Mouse (Mus musculus): Measurements from ENCODE around the gene Cep83. TPM values are rescaled to one million over a fixed set of nuclear protein-coding genes. Genes with fewer than 3 reads are reported as not detected.
A peak's percentile ranks its signal among the peaks of the same experiment; 100 is the strongest.

Cep83 gene
- 24.1 and 24.5 TPM in 2 replicates for polyA plus RNA-seq (2014; fragmentation: Nextera tagmentation; extraction: Ambion mirVana)

- DNase-seq (ENCODE audit: low spot score) (peak; percentile 96), ATAC-seq (ENCODE audit: insufficient number of reproducible peaks, low FRiP score, low TSS enrichment, low read depth) (peak; percentile 96)
- WGBS: under 1% methylated on average over 79 of the region's 86 CpGs
- H3K9me3 ChIP-seq (ENCODE audit: control insufficient read depth, low read length): no peaks in the 10 kb centered on the region
- H3K36me3 ChIP-seq (ENCODE audit: control insufficient read depth, insufficient read depth, low read length): no peaks in the 10 kb centered on the region
- 0 out of 2 replicates have a peak, but pooled peaks cover 3% of the 10 kb centered on the region for H3K4me1 ChIP-seq (ENCODE audit: control insufficient read depth, insufficient read depth, low read length)
- peak within 1 kb of the TSS; percentile 74 for H3K4me2 ChIP-seq (ENCODE audit: low read depth, severe bottlenecking)
- peak within 1 kb of the TSS; percentile 85 for H3K4me3 ChIP-seq (ENCODE audit: low read depth, low read length)
- peak within 1 kb of the TSS; percentile 95 for H3K9ac ChIP-seq (ENCODE audit: low read length)
- no peaks in the 10 kb centered on the region for H3K27me3 ChIP-seq (ENCODE audit: control insufficient read depth, insufficient read depth, low read length)
- H3K27ac ChIP-seq (replicated peaks; ENCODE audit: low read depth, low read length): peak within 1 kb of the TSS; percentile 91
These were observed at the start of gene Cep83 for GRCm38 (mm10) chr10:94688420-94689175. TSS of gene Cep83 (plus strand) at chr10:94688654.

- Histone ChIP-seq H3K4me1 (ENCODE audit: control insufficient read depth, insufficient read depth, low read length) (no peaks in the 10 kb centered on the region), H3K9ac (ENCODE audit: low read length) (no peak overlapping the region), H3K27ac (replicated peaks; ENCODE audit: low read depth, low read length) (no peak overlapping the region), H3K4me3 (ENCODE audit: low read depth, low read length) (no peak overlapping the region), H3K36me3 (ENCODE audit: control insufficient read depth, insufficient read depth, low read length) (no peaks in the 10 kb centered on the region), H3K27me3 (ENCODE audit: control insufficient read depth, insufficient read depth, low read length) (no peaks in the 10 kb centered on the region), H3K9me3 (ENCODE audit: control insufficient read depth, low read length) (no peaks in the 10 kb centered on the region), H3K4me2 (ENCODE audit: low read depth, severe bottlenecking) (no peak overlapping the region)
- DNase-seq (ENCODE audit: low spot score): no peak
- 81% methylated on average over 5 of the region's 5 CpGs for WGBS
- no peak for ATAC-seq (ENCODE audit: insufficient number of reproducible peaks, low FRiP score, low TSS enrichment, low read depth)
These were observed 49.2 kb upstream of the Cep83 start for GRCm38 (mm10) chr10:94639281-94639680.

- Histone ChIP-seq H3K4me1 (ENCODE audit: control insufficient read depth, insufficient read depth, low read length) (no peaks in the 10 kb centered on the region), H3K9ac (ENCODE audit: low read length) (no peak overlapping the region), H3K27me3 (ENCODE audit: control insufficient read depth, insufficient read depth, low read length) (no peaks in the 10 kb centered on the region), H3K4me3 (ENCODE audit: low read depth, low read length) (no peak overlapping the region), H3K9me3 (ENCODE audit: control insufficient read depth, low read length) (no peaks in the 10 kb centered on the region), H3K4me2 (ENCODE audit: low read depth, severe bottlenecking) (no peak overlapping the region), H3K27ac (replicated peaks; ENCODE audit: low read depth, low read length) (no peak overlapping the region), H3K36me3 (ENCODE audit: control insufficient read depth, insufficient read depth, low read length) (no peaks in the 10 kb centered on the region)
- no peak for DNase-seq (ENCODE audit: low spot score)
- ATAC-seq (ENCODE audit: insufficient number of reproducible peaks, low FRiP score, low TSS enrichment, low read depth): no peak
- WGBS: 67% methylated on average over 5 of the region's 5 CpGs
These were observed 48.4 kb upstream of the Cep83 start for GRCm38 (mm10) chr10:94640067-94640466.

GRCm38 (mm10) chr10:94664036-94664435 lies 24.4 kb upstream of the Cep83 start:
- no peaks in the 10 kb centered on the region for H3K27me3 ChIP-seq (ENCODE audit: control insufficient read depth, insufficient read depth, low read length)
- no peaks in the 10 kb centered on the region for H3K4me1 ChIP-seq (ENCODE audit: control insufficient read depth, insufficient read depth, low read length)
- DNase-seq (ENCODE audit: low spot score): no peak
- no peak overlapping the region for H3K9ac ChIP-seq (ENCODE audit: low read length)
- H3K9me3 ChIP-seq (ENCODE audit: control insufficient read depth, low read length): no peaks in the 10 kb centered on the region
- no peak overlapping the region for H3K4me3 ChIP-seq (ENCODE audit: low read depth, low read length)
- H3K4me2 ChIP-seq (ENCODE audit: low read depth, severe bottlenecking): no peak overlapping the region
- no peak for ATAC-seq (ENCODE audit: insufficient number of reproducible peaks, low FRiP score, low TSS enrichment, low read depth)
- H3K27ac ChIP-seq (replicated peaks; ENCODE audit: low read depth, low read length): no peak overlapping the region
- H3K36me3 ChIP-seq (ENCODE audit: control insufficient read depth, insufficient read depth, low read length): no peaks in the 10 kb centered on the region
- WGBS: 80% methylated on average over 3 of the region's 3 CpGs

- Histone ChIP-seq H3K4me2 (ENCODE audit: low read depth, severe bottlenecking) (no peak overlapping the region), H3K9ac (ENCODE audit: low read length) (no peak overlapping the region), H3K4me3 (ENCODE audit: low read depth, low read length) (no peak overlapping the region), H3K36me3 (ENCODE audit: control insufficient read depth, insufficient read depth, low read length) (no peaks in the 10 kb centered on the region), H3K4me1 (ENCODE audit: control insufficient read depth, insufficient read depth, low read length) (no peaks in the 10 kb centered on the region), H3K9me3 (ENCODE audit: control insufficient read depth, low read length) (no peaks in the 10 kb centered on the region), H3K27ac (replicated peaks; ENCODE audit: low read depth, low read length) (no peak overlapping the region), H3K27me3 (ENCODE audit: control insufficient read depth, insufficient read depth, low read length) (no peaks in the 10 kb centered on the region)
- no peak for ATAC-seq (ENCODE audit: insufficient number of reproducible peaks, low FRiP score, low TSS enrichment, low read depth)
- WGBS: 93% methylated on average over 7 of the region's 7 CpGs
- no peak for DNase-seq (ENCODE audit: low spot score)
These were observed 24.0 kb upstream of the Cep83 start for GRCm38 (mm10) chr10:94664455-94664854.

- H3K9ac ChIP-seq (ENCODE audit: low read length): no peak overlapping the region
- no peak overlapping the region for H3K4me3 ChIP-seq (ENCODE audit: low read depth, low read length)
- no peaks in the 10 kb centered on the region for H3K9me3 ChIP-seq (ENCODE audit: control insufficient read depth, low read length)
- no peaks in the 10 kb centered on the region for H3K36me3 ChIP-seq (ENCODE audit: control insufficient read depth, insufficient read depth, low read length)
- no peak overlapping the region for H3K4me2 ChIP-seq (ENCODE audit: low read depth, severe bottlenecking)
- no peaks in the 10 kb centered on the region for H3K4me1 ChIP-seq (ENCODE audit: control insufficient read depth, insufficient read depth, low read length)
- no peak for ATAC-seq (ENCODE audit: insufficient number of reproducible peaks, low FRiP score, low TSS enrichment, low read depth)
- no peak overlapping the region for H3K27ac ChIP-seq (replicated peaks; ENCODE audit: low read depth, low read length)
- no peak for DNase-seq (ENCODE audit: low spot score)
- H3K27me3 ChIP-seq (ENCODE audit: control insufficient read depth, insufficient read depth, low read length): no peaks in the 10 kb centered on the region
These were observed 20.3 kb upstream of the Cep83 start for GRCm38 (mm10) chr10:94668147-94668546.

GRCm38 (mm10) chr10:94687801-94688419 lies 544 bp upstream of the Cep83 start:
- Histone ChIP-seq H3K9me3 (ENCODE audit: control insufficient read depth, low read length) (no peaks in the 10 kb centered on the region), H3K27ac (replicated peaks; ENCODE audit: low read depth, low read length) (peak overlapping the region; percentile 91), H3K4me2 (ENCODE audit: low read depth, severe bottlenecking) (peak overlapping the region; percentile 74), H3K4me3 (ENCODE audit: low read depth, low read length) (peak overlapping the region; percentile 85), H3K9ac (ENCODE audit: low read length) (peak overlapping the region; percentile 95), H3K4me1 (ENCODE audit: control insufficient read depth, insufficient read depth, low read length) (0 out of 2 replicates have a peak, but pooled peaks cover 3% of the 10 kb centered on the region), H3K36me3 (ENCODE audit: control insufficient read depth, insufficient read depth, low read length) (no peaks in the 10 kb centered on the region), H3K27me3 (ENCODE audit: control insufficient read depth, insufficient read depth, low read length) (no peaks in the 10 kb centered on the region)
- ATAC-seq (ENCODE audit: insufficient number of reproducible peaks, low FRiP score, low TSS enrichment, low read depth): peak; percentile 78
- WGBS: 3% methylated on average over 20 of the region's 20 CpGs
- DNase-seq (ENCODE audit: low spot score): no peak

GRCm38 (mm10) chr10:94689176-94689510 lies 689 bp downstream of the Cep83 start:
- DNase-seq (ENCODE audit: low spot score) (no peak), ATAC-seq (ENCODE audit: insufficient number of reproducible peaks, low FRiP score, low TSS enrichment, low read depth) (no peak)
- H3K9me3 ChIP-seq (ENCODE audit: control insufficient read depth, low read length): no peaks in the 10 kb centered on the region
- H3K4me1 ChIP-seq (ENCODE audit: control insufficient read depth, insufficient read depth, low read length): 0 out of 2 replicates have a peak, but pooled peaks cover 3% of the 10 kb centered on the region
- peak overlapping the region; percentile 85 for H3K4me3 ChIP-seq (ENCODE audit: low read depth, low read length)
- 0% methylated on average over 7 of the region's 7 CpGs for WGBS
- peak overlapping the region; percentile 95 for H3K9ac ChIP-seq (ENCODE audit: low read length)
- no peaks in the 10 kb centered on the region for H3K27me3 ChIP-seq (ENCODE audit: control insufficient read depth, insufficient read depth, low read length)
- peak overlapping the region; percentile 91; the same call in 1 of the 2 replicates for H3K27ac ChIP-seq (replicated peaks; ENCODE audit: low read depth, low read length)
- H3K36me3 ChIP-seq (ENCODE audit: control insufficient read depth, insufficient read depth, low read length): no peaks in the 10 kb centered on the region
- H3K4me2 ChIP-seq (ENCODE audit: low read depth, severe bottlenecking): peak overlapping the region; percentile 74
